Mouse (Mus musculus) small intestine, adult 2 months (tissue): ENCODE data around the gene Mprip. TPM values are rescaled to one million over a fixed set of nuclear protein-coding genes. Genes with fewer than 3 reads are reported as not detected.

Source experiments
- H3K27ac ChIP-seq: fragments of 200-500 bp; 2 replicates; pipeline ENCODE4 v1.5.1; 2012; ENCODE audit warnings: low read depth, low read length, control low read depth, inconsistent platforms; ENCODE audit not compliant: insufficient read depth
- H3K27me3 ChIP-seq: fragments of 200-500 bp; 2 replicates; pipeline ENCODE4 v1.6.1; 2012; ENCODE audit warnings: mild to moderate bottlenecking, moderate library complexity, low read length, inconsistent platforms; ENCODE audit not compliant: control insufficient read depth, insufficient read depth
- H3K36me3 ChIP-seq: fragments of 200-500 bp; 2 replicates; pipeline ENCODE4 v1.6.1; 2012; ENCODE audit warnings: mild to moderate bottlenecking, low read length, control low read depth, inconsistent platforms; ENCODE audit not compliant: control insufficient read depth, insufficient read depth
- H3K4me1 ChIP-seq: fragments of 200-500 bp; 2 replicates; pipeline ENCODE4 v1.6.1; 2012; ENCODE audit warnings: low read length, inconsistent platforms, mixed read lengths; ENCODE audit not compliant: control insufficient read depth, insufficient read depth, insufficient read length
- H3K4me3 ChIP-seq: fragments of 200-500 bp; 2 replicates; pipeline ENCODE4 v1.5.1; 2012; ENCODE audit warnings: low read depth, mild to moderate bottlenecking, control low read depth, inconsistent platforms, low read length, moderate library complexity
- CTCF ChIP-seq: fragments of 200-500 bp; IDR thresholded peaks from 2 replicates; pipeline ENCODE4 v1.5.1; 2012; ENCODE audit warnings: low read depth, mild to moderate bottlenecking, control low read depth, inconsistent platforms, low read length, moderate library complexity, mixed read lengths; ENCODE audit not compliant: insufficient replicate concordance, insufficient read length; ENCODE audit errors: extremely low read depth
- POLR2A ChIP-seq: fragments of 200-500 bp; IDR thresholded peaks from 2 replicates; pipeline ENCODE4 v1.6.1; 2012; ENCODE audit warnings: low read depth, mild to moderate bottlenecking, control low read depth, inconsistent platforms, low read length, moderate library complexity
- WGBS: fragments of 180-500 bp; shearing (Covaris S2); methylation state at CpG from one replicate; pipeline ENCODE4 v1.1.7; 2018; 5-methylcytosine and 5-hydroxymethylcytosine counted together
- polyA plus RNA-seq: library from polyadenylated mRNA; depleted of rRNA; stranded (reverse); fragments of >200 nt; gene quantifications from 2 replicates; pipeline ENCODE4 v1.2.3, GENCODE M21; 2012

The Mprip gene
- polyA plus RNA-seq, 1 experiment, result 76.4 TPM

- H3K4me3 ChIP-seq, result peak overlapping the region; percentile 26
- peak overlapping the region; percentile 1; the same call in 1 of the 2 replicates for H3K27ac ChIP-seq
- 62% methylated on average over 14 of the region's 14 CpGs for WGBS
- H3K36me3 ChIP-seq, result peaks cover 34% of the 10 kb centered on the region
- H3K4me1 ChIP-seq, result peaks cover 7% of the 10 kb centered on the region
- TF ChIP-seq CTCF (no peak), POLR2A (no peak)
- H3K27me3 ChIP-seq, result no peaks in the 10 kb centered on the region
Measured at GRCm38 (mm10) chr11:59808170-59808960, 147.3 kb downstream of the Mprip start.

GRCm38 (mm10) chr11:59809071-59809669 lies 148.1 kb downstream of the Mprip start:
- Histone ChIP-seq H3K4me3 (peak overlapping the region; percentile 75), H3K27ac (peak overlapping the region; percentile 93), H3K36me3 (peaks cover 29% of the 10 kb centered on the region), H3K27me3 (no peaks in the 10 kb centered on the region), H3K4me1 (peaks cover 7% of the 10 kb centered on the region)
- WGBS, result under 1% methylated on average over 15 of the region's 15 CpGs
- TF ChIP-seq CTCF (no peak; the same call in 1 of the 2 replicates), POLR2A (no peak)

GRCm38 (mm10) chr11:59809670-59810474 lies 148.8 kb downstream of the Mprip start, which contains the start of gene Flcn:
Gene Flcn, minus strand, starts transcription at chr11:59810016.
- Histone ChIP-seq H3K27me3 (no peaks in the 10 kb centered on the region), H3K4me1 (peaks cover 7% of the 10 kb centered on the region), H3K36me3 (peaks cover 22% of the 10 kb centered on the region), H3K27ac (peak within 1 kb of the TSS; percentile 93), H3K4me3 (peak within 1 kb of the TSS; percentile 75)
- WGBS, result under 1% methylated on average over 52 of the region's 52 CpGs
- no peak for TF ChIP-seq CTCF
- TF ChIP-seq POLR2A, result peak; percentile 93

- H3K27ac ChIP-seq, result peak overlapping the region; percentile 17
- TF ChIP-seq POLR2A, result no peak
- no peak for TF ChIP-seq CTCF
- H3K4me1 ChIP-seq, result peaks cover 7% of the 10 kb centered on the region
- peaks cover 16% of the 10 kb centered on the region for H3K36me3 ChIP-seq
- WGBS, result 49% methylated on average over 14 of the region's 14 CpGs
- H3K4me3 ChIP-seq, result peak overlapping the region; percentile 75
- H3K27me3 ChIP-seq, result no peaks in the 10 kb centered on the region
Measured at GRCm38 (mm10) chr11:59810480-59811158, 149.5 kb downstream of the Mprip start.

- H3K27me3 ChIP-seq, result no peaks in the 10 kb centered on the region
- peaks cover 14% of the 10 kb centered on the region for H3K36me3 ChIP-seq
- WGBS, result 50% methylated on average over 4 of the region's 4 CpGs
- H3K4me1 ChIP-seq, result peaks cover 7% of the 10 kb centered on the region
- H3K27ac ChIP-seq, result no peak overlapping the region
- TF ChIP-seq POLR2A (no peak), CTCF (no peak)
- H3K4me3 ChIP-seq, result no peak overlapping the region
Measured at GRCm38 (mm10) chr11:59811211-59811610, 150.1 kb downstream of the Mprip start.

GRCm38 (mm10) chr11:59813276-59813675 lies 152.2 kb downstream of the Mprip start:
- TF ChIP-seq CTCF (no peak), POLR2A (no peak)
- 72% methylated on average over 3 of the region's 3 CpGs for WGBS
- no peak overlapping the region for H3K4me3 ChIP-seq
- H3K27ac ChIP-seq, result no peak overlapping the region
- peaks cover 7% of the 10 kb centered on the region for H3K4me1 ChIP-seq
- peaks cover 18% of the 10 kb centered on the region for H3K36me3 ChIP-seq
- no peaks in the 10 kb centered on the region for H3K27me3 ChIP-seq
